Mouse (Mus musculus): Measurements from ENCODE around the gene Susd6.

Susd6 gene

DNA sequence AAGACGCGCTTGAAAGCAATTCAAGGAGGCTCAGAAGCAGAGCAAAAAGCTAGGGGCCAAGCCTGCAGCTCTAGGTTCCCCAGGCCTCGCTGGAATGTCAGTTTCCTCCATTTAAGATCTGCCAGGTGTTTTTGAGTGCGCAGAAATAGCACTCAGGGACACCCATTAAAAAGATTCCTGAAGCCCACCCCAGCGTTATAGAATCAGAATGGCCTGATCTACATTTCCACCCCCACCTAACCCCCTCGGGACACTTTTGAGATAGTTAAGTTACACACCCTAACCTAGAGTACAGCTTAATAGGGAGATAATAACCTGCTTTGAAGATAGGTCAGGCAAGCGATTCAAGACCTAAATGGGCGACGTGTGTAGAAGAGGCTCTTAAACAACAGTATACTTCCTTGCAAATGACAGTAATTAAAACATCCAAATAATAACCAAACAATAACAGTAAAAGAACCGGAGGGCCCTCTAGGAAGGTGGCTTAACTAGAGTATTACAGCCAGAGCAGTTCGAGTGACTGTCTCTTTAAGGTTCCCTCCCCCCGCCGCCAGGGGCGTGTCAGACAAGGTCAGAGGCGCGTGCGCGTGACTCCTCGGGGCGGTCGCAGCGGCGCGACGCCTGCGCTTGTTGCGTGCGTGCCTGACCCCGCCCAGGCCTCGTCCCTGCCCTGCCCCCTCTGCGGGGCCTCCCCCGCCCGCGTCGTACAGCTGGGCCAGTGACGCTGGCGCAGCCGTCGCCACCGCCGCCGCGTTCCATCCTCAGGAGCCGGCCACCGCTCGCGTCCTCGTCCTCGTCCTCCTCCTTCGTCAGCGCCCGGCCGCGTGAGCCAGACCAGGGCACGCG, at the start of gene Susd6:
Gene Susd6, plus strand, starts transcription at position 662 of the 846 bp plus-strand sequence.
- peak; percentile 94 for ATAC-seq (ENCODE audit: low TSS enrichment)

- ATAC-seq (ENCODE audit: low TSS enrichment), result no peak
Observed at GRCm38 (mm10) chr12:80744614-80745013, 45.7 kb upstream of the Susd6 start.

DNA sequence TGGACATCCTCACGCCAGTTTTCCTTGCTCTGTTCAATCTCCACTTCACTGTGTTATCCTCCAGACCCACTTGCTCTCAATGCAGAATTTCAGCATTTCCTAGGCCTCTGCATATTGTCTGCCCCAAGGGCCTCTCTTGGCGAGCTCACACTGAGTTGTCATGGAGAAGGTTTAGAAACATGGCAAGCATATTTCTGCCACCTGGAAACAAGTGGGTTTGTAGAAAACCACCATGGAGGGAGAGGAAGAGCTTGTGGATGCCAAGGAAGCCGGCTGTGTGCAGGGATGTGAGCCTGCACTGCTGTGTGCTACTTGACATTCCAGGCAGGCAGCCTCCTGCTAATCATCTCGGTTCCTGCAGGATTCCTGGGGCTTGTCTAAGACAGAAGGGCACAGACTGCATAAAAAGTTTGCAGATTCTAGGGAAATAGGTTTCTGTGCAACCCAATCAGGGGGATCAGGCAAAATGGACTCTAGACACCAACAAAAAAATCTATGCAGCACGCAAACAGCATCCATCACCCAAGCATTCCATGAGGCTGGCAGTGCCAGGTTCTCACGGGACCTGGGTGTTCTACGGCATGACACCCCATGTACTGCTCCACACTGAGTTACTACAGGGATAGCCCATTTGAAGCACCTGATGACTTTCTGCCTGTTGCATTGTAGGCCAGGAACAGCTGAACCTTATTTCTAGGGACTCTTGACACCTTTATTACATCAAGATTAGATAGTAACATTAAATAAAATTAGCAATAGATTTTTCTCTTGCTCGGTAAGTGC, 44.1 kb upstream of the Susd6 start:
- ATAC-seq (ENCODE audit: low TSS enrichment), result peak; percentile 44; the same call in 1 of the 2 replicates

DNA sequence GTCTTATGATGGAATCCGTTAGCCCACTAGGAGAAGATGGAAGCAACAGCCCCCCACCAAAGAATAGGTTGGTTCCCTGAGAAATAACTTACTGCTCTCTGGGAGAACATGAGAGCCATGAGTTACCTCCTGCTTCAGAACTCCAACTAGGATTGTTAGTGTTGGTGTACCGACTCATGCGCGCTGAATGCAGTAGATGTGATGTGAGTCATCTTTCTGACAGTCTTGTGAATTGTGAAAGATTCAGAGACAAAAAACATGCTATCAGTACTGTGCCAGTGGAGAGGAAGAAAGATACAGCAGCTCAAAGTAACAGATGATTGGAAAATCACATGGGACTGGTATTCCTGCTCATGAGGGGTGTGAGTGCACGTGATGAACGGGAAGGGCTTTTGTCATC, 38.8 kb upstream of the Susd6 start:
- peak; percentile 91 for ATAC-seq (ENCODE audit: low TSS enrichment)

DNA sequence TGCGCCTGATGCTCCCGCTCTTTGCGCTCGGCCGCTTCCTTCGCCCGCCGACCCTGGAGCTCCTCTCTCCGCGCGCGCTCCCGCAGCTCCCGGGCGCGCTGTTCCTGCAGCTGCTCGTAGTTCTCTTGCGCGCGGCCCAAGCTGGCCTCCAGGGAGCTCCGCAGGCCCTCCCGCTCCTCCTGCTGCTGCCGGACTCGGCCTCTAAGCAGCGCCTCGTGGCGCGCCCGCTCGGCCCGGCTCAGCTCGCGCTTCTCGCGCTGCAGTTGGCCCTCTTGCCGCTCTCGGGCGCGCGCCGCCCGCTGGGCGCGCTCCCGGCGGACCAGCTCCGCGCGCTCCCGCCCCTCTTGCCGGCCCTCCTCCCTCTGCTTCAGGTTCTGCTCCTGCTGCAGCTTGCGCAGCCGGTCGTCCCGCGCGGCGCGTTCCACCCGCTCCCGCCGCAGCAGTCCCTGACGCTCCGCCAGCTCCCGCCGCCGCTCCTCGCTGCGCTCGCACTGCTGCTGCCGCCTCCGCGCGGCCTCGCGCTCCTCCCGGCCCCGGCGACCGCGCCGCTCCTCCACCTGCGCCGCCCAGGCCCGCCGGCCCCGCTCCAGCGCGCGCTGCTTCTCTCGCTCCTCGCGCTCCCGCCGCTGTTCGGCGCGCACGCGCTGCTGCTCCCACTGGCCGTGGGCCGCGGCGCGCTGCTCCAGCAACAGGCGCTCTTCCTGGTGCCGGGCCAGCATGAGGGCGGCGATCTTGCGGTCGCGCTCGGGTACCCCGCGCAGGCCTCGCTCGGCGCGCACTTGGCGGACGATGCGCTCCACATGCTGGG, 32.4 kb upstream of the Susd6 start:
- ATAC-seq (ENCODE audit: low TSS enrichment), result no peak

DNA sequence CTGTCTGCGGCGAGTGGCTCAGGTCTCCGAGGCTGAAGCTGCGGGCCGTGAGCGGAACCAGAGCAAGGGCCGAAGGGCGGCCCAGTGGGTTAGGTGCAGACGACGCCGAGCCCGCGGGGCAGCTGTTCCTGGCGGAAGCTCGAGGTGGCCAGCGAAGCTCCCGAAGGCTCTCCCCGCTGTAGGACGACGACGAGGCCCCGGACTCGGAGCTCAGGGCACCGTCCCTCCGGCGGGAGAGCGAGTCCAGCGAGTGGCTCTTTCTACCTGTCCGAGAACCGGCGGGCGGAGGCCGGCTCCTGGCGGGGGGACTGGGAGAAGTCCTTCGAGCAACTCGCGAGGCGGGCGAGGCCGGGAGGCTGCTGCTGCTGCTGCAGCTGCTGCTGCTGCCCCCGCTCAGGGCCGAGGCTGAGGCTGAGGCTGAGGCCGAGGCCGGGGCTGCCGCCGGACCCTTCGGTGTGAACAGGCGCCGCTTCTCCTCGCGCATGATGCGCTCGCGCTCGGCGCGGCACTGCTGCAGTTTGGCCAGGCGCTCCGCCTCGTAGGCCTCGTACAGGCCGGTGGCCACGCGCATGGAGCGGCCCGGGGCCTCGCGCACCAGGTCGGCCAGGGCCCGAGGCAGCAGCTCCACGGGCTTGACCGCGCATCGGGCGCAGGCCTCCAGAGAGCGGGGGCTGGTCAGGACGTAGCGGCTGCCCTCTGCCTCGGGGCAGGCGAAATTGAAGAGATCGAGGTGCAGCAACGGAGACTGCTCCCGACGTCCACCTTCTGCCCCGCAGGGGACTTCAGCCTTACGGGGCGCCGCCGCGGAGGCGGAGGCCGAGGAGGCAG, 31.5 kb upstream of the Susd6 start:
- ATAC-seq (ENCODE audit: low TSS enrichment), result no peak

DNA sequence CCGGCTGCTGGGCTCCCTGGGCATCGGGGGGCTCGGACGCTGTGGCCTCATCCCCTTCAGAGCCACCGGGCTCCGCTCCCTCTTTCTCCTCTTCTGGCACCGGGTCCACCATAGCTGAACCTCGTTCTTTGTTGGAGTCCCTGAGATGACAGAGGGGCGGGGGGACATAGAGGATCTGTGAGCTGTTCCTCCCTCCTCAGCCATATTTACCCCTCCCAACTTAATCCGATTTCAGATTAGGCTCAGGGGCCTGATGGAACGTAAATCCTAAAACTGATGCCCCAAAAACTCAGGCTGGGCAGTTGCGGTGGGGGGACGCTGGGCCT, 31.0 kb upstream of the Susd6 start:
- ATAC-seq (ENCODE audit: low TSS enrichment), result no peak

DNA sequence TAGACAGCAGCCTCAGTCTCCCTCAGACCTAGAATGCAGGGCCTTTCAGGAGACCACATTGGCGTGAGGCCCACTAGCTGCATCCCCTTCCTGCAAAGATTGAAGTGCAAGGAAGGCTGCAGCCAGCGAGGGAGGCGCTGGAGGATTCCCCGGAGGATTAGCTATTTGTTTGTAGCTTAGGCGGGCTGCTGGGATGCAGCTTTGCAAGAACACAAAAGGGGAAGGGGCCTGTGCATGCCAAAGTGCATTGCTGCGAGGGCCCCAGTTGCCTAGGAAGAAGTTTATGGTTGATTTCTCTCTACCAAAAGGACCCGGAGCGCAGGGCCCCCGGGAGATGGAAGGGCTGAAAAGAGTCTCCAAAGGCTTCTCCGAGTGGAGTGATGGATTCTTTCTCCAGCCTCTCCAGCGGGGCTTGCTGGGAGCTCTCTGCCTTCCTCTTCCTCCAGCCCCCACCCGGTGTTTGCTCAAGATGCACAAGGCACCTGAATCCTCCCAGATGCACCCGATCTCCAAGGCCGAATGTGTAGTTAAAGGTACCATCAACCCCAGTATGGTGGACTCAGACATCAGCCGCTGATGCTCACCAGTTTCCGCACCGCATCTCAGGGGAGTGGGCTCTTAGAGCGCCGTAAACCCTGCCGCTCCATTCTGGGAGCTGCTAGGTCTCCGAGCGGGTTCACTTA, 30.5 kb upstream of the Susd6 start:
- peak; percentile 58 for ATAC-seq (ENCODE audit: low TSS enrichment)

DNA sequence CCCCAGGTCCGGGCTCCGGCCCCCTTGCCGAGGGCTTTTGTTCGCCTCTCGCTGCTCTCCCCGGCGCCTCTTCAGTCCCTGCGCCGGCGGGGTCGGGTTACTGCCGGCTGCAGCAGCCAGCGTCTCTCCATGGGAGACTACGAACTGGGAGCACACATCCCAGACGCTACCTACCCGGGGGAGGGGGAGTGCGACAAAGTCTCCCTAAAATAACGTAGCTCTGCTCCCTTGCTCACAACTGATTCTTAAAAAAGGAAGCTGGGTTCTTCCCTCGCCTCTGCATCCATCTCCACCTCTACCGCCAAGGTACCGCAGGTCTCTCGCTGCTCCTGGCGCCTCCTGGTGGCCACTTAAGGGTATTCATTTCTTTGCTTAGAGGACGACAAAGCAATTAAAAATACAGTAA, 29.9 kb upstream of the Susd6 start, which contains the start of gene Ccdc177:
Gene Ccdc177, minus strand, starts transcription at position 292 of the 406 bp plus-strand sequence.
- peak; percentile 91 for ATAC-seq (ENCODE audit: low TSS enrichment)

DNA sequence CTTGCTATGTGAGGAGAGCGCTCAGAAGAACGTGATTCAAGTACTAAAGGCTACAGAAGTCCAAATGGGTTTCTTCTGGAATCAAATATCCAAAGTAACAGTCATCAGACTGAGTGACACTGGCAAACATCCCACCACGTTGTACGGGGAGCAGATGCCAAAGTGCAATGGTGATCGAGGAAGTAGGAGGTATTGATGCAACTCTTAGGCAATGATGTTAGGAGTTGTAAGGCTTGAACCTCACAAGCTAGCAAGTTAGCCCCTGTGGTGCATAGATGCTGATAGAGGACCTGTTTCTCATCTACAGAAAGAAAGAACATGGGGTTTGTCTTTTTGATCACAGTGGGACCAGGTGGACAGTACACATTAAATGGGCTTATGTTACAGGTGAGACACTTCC, 27.3 kb upstream of the Susd6 start:
- ATAC-seq (ENCODE audit: low TSS enrichment), result no peak

DNA sequence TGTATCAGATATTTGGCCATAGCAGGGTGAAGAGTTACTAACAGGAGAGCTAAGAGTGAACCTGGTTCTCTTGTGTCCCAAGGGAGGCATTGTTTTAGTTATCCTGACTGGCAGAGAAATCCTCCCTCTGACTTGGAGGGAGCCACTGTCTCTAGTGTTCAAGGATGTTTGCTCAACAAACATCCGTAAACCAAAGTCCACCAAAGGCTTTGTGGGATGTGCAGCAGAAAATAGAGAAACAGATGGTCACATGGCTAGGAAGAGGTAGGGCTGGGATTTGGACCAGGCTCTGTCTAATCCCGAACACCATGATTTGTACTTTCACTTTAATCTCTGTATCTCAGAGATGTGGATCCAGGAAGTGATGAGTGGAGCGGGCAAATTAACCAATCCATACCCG, 26.2 kb upstream of the Susd6 start:
- no peak for ATAC-seq (ENCODE audit: low TSS enrichment)

- peak; percentile 92 for ATAC-seq (ENCODE audit: low TSS enrichment)
Observed at GRCm38 (mm10) chr12:80769697-80770096, 20.6 kb upstream of the Susd6 start.

- ATAC-seq (ENCODE audit: low TSS enrichment), result no peak
Observed at GRCm38 (mm10) chr12:80774786-80775185, 15.5 kb upstream of the Susd6 start.

- no peak for ATAC-seq (ENCODE audit: low TSS enrichment)
Observed at GRCm38 (mm10) chr12:80776046-80776634, 14.2 kb upstream of the Susd6 start.

- ATAC-seq (ENCODE audit: low TSS enrichment), result no peak
Observed at GRCm38 (mm10) chr12:80778188-80778936, 11.9 kb upstream of the Susd6 start.

GRCm38 (mm10) chr12:80779760-80780159, 10.6 kb upstream of the Susd6 start:
- no peak for ATAC-seq (ENCODE audit: low TSS enrichment)

DNA sequence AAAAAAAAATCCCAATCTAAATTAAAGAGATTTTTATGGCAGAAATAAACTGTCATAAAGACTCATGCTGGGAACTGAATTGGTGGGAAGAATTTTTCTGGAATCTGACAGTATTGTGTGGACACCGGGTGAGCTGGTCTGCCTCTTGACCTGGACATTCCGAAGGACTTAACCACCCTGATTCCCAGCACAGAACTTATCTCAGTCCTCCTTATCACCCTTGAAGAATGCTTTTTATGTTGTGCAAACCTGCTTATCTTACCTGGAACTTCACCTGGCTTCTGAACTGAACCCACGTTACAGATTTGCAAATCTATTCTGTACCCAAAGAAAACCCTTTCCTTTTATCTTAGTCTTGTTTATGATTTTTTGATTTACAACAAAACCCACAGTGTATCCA, 8.1 kb upstream of the Susd6 start:
- no peak for ATAC-seq (ENCODE audit: low TSS enrichment)

DNA sequence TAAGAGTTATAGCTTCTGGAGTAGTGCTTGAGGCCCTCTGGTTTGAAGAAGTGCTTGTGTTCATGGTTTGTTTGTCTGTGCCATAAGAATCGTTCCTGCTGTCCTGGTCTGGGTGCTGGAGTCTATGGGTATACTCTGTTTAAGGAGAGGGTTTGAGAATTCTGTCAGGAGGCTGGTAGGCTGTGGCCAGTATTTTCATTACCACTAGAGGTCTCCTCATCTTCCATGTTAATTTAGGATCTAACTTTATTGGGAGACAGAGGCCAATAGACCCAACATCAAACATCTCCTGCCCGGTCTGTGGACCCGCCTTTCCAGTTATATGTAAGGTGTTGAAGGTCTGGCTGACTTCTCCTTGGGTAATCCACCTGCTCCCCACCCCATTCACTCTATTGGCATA, 7.4 kb upstream of the Susd6 start:
- ATAC-seq (ENCODE audit: low TSS enrichment), result peak; percentile 73; the same call in 1 of the 2 replicates

- ATAC-seq (ENCODE audit: low TSS enrichment), result no peak
Observed at GRCm38 (mm10) chr12:80783889-80784288, 6.4 kb upstream of the Susd6 start.

DNA sequence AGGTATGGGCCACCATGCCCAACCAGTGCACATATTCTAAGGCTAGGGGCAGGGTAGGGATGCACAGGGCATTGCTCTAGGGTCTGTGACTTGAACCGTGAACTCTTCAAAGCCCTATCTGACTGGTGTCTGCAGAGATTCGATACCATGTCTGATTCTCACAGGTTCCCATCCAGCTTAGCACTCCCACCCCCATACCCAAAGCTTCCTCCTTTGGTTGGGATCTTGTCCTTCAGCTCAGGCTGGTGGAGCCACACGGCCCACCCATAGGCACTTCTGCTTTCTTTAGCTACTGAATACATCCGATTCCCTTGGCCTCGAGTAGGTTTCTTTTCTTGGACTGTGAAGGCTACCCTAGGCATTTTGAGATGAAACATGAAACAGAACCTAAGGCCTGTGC, 5.3 kb upstream of the Susd6 start:
- no peak for ATAC-seq (ENCODE audit: low TSS enrichment)

Data from frontal cortex, adult (tissue).